8 mouse cellular contexts compared by ENCODE assay signal in the genomic region with DNA sequence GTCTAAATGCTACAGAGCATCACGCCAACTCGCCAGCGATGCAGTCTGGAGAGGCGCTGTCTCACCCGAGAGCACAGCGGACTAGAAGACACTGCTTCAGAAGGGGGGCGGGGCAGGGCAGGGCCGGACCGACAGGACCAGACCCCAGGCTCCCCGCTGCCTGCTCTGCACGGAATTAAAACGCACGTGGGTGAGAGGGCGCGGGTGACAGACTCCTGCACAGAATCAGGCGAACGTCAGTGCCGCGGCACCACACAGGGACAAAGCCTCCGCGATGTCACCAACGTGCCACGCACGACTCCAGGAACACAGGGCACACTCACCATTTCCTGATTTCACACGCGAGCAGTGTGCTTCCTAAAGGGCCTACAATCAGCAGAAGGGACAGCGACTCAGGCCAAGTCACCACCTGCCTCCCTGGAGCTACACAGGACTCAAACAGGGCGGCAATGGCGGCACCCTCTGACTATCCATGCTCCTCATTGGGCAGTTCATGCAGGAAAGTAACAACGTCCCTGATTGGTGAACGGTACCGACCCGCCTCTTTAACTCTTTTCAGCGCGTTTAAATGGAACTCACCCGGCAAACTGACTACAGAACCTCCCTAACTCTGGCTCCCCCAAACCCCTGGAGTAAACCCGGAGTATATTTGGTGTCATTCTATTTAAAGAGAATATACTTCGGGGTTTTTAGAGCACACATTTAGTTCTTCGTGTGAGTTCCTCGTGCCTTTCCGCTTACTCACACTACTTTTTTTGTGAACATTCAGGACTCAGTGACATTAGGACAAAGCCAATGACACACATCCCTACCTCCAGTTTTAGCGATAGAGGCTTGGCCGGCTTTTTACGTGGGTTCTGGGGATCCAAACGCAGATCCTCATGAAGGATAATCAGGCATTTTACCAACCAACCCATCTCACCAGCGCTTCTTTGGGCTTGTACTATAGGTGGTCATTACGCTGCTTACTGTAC. TPM values are rescaled to one million over a fixed set of nuclear protein-coding genes. Genes with fewer than 3 reads are reported as not detected.
DNase-seq lines count a peak whose midpoint lies in the region; ATAC-seq lines count a peak whose summit lies in the region.

Gene Zfp81 (minus strand): TSS at position 468 of the 974 bp plus-strand sequence.

- peak; percentile 86 to 89 for DNase-seq in B cell, adult 2 months
- peak; percentile 96 for DNase-seq in brain, adult 2 months (ENCODE audit: low read depth, low spot score)
- DNase-seq in heart, embryonic 10.5 days (ENCODE audit: low spot score): peak; percentile 96
- DNase-seq in liver: peak; percentile 85
- peak; percentile 81 to 88 for DNase-seq in spleen, postnatal 4 days (ENCODE audit: low spot score in 2 of 2)

- ATAC-seq in erythroblast, adult 5-6 weeks (replicated peaks; ENCODE audit: low FRiP score, poor library complexity, severe bottlenecking): peak; percentile 100
- peak; percentile 100 for ATAC-seq in kidney, embryonic 15.5 days (replicated peaks; ENCODE audit: low FRiP score)
- peak; percentile 100 for ATAC-seq in monocyte, adult 5-6 weeks (replicated peaks; ENCODE audit: insufficient number of reproducible peaks, low FRiP score, low TSS enrichment, poor library complexity, severe bottlenecking)

- WGBS in heart, embryonic 10.5 days: 4% methylated on average over 47 of the region's 47 CpGs
- WGBS in kidney, embryonic 15.5 days: 3% methylated on average over 47 of the region's 47 CpGs

- H3K9me3 ChIP-seq in heart, embryonic 10.5 days: no peaks in the 10 kb centered on the region
- H3K9me3 ChIP-seq in kidney, embryonic 15.5 days (replicated peaks): no peaks in the 10 kb centered on the region

- H3K27ac ChIP-seq in heart, embryonic 10.5 days: peak within 1 kb of the TSS; percentile 93
- H3K27ac ChIP-seq in kidney, embryonic 15.5 days: peak within 1 kb of the TSS; percentile 93

- H3K9ac ChIP-seq in kidney, embryonic 15.5 days: peak within 1 kb of the TSS; percentile 86

- 0 out of 2 replicates have a peak, but pooled peaks cover 9% of the 10 kb centered on the region for H3K4me1 ChIP-seq in heart, embryonic 10.5 days
- peaks cover 14% of the 10 kb centered on the region for H3K4me1 ChIP-seq in kidney, embryonic 15.5 days

- no peaks in the 10 kb centered on the region for H3K36me3 ChIP-seq in heart, embryonic 10.5 days
- H3K36me3 ChIP-seq in kidney, embryonic 15.5 days: no peaks in the 10 kb centered on the region

- no peaks in the 10 kb centered on the region for H3K27me3 ChIP-seq in heart, embryonic 10.5 days (ENCODE audit: insufficient read depth, poor library complexity, severe bottlenecking)
- H3K27me3 ChIP-seq in kidney, embryonic 15.5 days: no peaks in the 10 kb centered on the region

- peak within 1 kb of the TSS; percentile 94 for H3K4me3 ChIP-seq in heart, embryonic 10.5 days
- H3K4me3 ChIP-seq in kidney, embryonic 15.5 days (replicated peaks): peak within 1 kb of the TSS; percentile 98

- H3K4me2 ChIP-seq in kidney, embryonic 15.5 days: peak within 1 kb of the TSS; percentile 76

RNA-seq across cellular contexts. Expression of gene Zfp81, which starts in this region (rescaled TPM):
- total RNA-seq in erythroblast, adult 5-6 weeks (2015; ENCODE audit: low replicate concordance): 6.0 and 6.1 TPM in 2 replicates
- total RNA-seq in erythroblast, adult 5-6 weeks (2017; ENCODE audit: low replicate concordance): 2.5 and 5.0 TPM in 2 replicates
- 6.1 and 7.7 TPM in 2 replicates for polyA plus RNA-seq in heart, embryonic 10.5 days (2016; fragmentation: Nextera tagmentation; extraction: Ambion mirVana)
- 9.1 and 11.8 TPM in 2 replicates for polyA plus RNA-seq in kidney, embryonic 15.5 days (2015; fragmentation: Nextera tagmentation; extraction: Ambion mirVana)
- 9.0 to 12.1 TPM (median 10.7 TPM) in 3 replicates for total RNA-seq in monocyte, adult 5-6 weeks (2017)

Comparison
In these comparisons a context has a peak if more than half of its experiments do, and no peak if none do; other contexts are left out.
1. Peak in every context shown above with its lines: DNase-seq, ATAC-seq, H3K4me3 ChIP-seq and H3K27ac ChIP-seq.